Mouse (Mus musculus) adrenal gland, adult 18-20 months (tissue): ENCODE data around the gene Actr1a. TPM values are rescaled to one million over a fixed set of nuclear protein-coding genes. Genes with fewer than 3 reads are reported as not detected.

ENCODE experiments used
- DNase-seq, 2 experiments: peaks; one replicate each; pipeline ENCODE4 v3.0.0; 2021 to 2022; ENCODE audit warnings: low spot score in 2 of 2
- long read RNA-seq, 2 experiments: library from polyadenylated mRNA; stranded (forward); transcript quantifications; one replicate each; pipeline ENCODE4 v2.0.0; 2021
- total RNA-seq, 2 experiments: library from RNA; stranded (reverse); gene quantifications; 1 replicate in 1 of 2; 2 replicates in 1 of 2; pipeline ENCODE4 v1.2.3; 2021

Actr1a gene
- 100 to 1,000 TPM; 121 to 122 TPM for total RNA-seq
- long read RNA-seq, experiment 1, transcript Actr1a-201 (11 exons, 2,757 nt), result major isoform, 110 of 136 reads
- long read RNA-seq, experiment 1, partial matches to known transcripts, result 18 of 136 reads
- long read RNA-seq, experiment 1, other reads (novel, unspliced or antisense), result 8 of 136 reads
- long read RNA-seq, experiment 2, transcript Actr1a-201 (11 exons, 2,757 nt), result major isoform, 51 of 94 reads
- long read RNA-seq, experiment 2, partial matches to known transcripts, result 39 of 94 reads
- long read RNA-seq, experiment 2, other reads (novel, unspliced or antisense), result 3 of 94 reads

DNA sequence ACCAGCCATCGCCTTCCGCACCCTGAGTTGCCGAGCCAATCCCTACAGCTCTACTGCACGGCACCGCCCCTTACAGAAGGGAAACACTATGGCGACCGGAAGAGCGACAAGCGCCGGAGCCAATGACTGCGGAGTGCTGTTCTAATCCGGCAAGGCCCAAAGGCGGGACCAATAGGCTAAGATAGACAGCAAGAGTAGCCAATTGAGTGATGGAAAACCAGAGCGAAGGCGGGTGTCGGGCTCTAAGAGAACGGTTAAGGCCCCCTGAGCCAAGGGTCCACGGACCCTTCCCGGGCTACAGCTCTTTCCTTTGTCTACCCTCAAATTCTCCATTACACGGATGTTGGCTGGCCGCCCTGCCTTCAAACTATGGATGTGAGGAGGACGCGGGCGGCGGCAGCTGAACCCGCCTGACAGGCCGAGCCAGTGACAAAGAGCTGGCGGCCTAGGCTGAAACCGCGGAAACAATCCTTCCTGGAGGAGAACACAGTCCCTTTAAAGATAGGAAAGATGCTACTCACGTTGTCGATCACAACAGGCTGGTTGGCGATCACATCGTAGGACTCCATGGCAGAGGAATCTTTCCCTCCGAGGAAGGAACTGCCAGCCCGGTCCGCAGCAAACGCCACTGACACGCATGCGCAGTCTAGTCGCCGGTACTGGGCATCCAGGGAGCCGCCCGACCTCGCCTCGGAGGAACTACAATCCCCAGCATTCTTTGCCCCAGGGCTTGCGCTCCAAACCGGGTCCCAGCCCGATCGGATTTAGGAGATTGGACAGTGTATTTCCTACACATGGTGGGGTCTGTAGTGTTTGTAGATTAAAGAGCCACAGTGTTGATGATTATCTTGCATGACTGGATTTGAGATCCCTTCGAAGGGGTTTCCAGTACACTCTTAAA, at the start of gene Actr1a:
Gene Actr1a, minus strand, starts transcription at position 640 of the 901 bp plus-strand sequence.
- DNase-seq, result peak; percentile 91 to 93

GRCm38 (mm10) chr19:46444209-46444608, 48.7 kb upstream of the Actr1a start:
- peak; percentile 64 to 67 for DNase-seq

DNA sequence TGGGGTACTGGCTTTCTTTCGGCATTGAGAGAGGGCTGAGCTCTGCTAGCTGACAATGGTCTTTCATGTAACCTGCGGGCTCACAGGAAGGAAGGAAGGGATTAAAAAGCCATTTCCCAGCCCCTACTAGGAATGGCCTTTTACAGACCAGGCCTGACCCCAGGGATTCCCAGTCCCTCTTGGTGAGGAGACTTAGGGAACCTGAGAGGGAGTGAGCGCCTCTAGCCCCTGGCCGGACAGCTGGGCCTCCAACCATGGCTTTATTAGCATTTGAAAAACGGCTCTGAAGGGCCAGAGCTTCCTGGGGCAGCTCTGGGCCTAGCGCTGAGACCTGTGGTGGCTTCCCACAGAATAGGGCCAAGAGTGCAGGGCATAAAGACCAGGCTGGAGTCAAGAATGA, 48.0 kb upstream of the Actr1a start:
- DNase-seq, result no peak

- no peak for DNase-seq
Observed at GRCm38 (mm10) chr19:46435492-46435891, 39.9 kb upstream of the Actr1a start.

- no peak for DNase-seq
Observed at GRCm38 (mm10) chr19:46434591-46434990, 39.0 kb upstream of the Actr1a start.

DNA sequence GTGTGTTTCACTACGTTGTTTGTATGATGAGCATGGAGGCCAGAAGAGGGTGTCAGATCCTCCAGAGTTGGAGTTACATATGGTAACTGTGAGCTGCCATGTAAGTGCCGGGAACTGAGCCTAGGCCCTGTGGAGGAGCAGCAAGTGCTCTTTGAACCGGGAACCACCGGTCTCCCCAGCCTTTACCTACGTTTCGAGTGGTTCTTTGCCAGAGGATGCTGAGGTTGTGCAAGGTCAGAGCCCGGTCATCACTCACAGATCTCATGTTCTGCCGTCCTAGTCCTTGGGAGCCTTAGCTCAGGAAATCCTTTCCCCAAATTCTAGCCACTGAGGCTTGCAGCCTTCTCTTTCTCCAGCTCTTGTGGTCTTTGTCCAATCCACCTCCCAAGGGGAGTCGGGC, 38.6 kb upstream of the Actr1a start:
- DNase-seq, result no peak

GRCm38 (mm10) chr19:46433712-46434111, 38.2 kb upstream of the Actr1a start:
- DNase-seq, result no peak

- DNase-seq, result no peak
Observed at GRCm38 (mm10) chr19:46429250-46429649, 33.7 kb upstream of the Actr1a start.

DNA sequence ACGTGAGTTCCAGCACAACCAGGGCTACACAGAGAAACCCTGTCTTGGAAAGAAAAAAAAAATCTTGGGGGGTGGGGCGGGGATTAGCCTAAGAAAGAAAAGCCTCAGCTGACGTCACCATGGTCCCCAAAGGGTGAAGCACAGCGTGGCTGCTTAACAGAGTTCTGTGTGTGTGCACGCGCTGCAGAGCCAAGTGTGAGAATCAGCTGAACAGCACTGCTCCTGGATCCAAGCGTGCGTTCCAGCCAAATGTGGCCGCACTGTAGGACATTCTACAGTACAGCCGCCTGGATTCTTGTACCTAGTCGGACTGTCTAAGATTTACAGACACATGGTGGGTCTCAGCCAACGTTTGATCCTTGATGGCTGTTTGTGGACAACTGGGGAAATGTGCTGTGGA, 30.9 kb upstream of the Actr1a start:
- no peak for DNase-seq

DNA sequence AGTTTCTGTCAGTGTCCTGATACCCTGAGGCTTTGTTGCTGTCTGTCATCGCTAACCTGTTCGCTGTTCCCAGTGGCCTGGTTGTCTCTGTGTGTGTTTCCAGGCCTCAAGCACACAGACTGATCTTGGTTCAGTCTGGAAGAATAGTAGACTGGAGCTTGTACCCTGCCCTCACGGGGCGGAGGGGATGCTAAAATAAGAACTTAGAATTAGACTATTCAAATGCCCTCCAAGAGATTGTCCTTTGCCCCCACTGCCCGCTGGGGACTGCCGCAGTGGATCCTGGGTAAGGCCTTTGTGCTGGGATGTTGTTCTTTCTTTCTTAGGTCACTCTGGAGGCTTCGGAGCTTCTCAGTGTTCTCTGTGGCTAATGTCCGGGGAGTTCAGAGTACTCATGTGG, 29.7 kb upstream of the Actr1a start:
- no peak for DNase-seq

DNA sequence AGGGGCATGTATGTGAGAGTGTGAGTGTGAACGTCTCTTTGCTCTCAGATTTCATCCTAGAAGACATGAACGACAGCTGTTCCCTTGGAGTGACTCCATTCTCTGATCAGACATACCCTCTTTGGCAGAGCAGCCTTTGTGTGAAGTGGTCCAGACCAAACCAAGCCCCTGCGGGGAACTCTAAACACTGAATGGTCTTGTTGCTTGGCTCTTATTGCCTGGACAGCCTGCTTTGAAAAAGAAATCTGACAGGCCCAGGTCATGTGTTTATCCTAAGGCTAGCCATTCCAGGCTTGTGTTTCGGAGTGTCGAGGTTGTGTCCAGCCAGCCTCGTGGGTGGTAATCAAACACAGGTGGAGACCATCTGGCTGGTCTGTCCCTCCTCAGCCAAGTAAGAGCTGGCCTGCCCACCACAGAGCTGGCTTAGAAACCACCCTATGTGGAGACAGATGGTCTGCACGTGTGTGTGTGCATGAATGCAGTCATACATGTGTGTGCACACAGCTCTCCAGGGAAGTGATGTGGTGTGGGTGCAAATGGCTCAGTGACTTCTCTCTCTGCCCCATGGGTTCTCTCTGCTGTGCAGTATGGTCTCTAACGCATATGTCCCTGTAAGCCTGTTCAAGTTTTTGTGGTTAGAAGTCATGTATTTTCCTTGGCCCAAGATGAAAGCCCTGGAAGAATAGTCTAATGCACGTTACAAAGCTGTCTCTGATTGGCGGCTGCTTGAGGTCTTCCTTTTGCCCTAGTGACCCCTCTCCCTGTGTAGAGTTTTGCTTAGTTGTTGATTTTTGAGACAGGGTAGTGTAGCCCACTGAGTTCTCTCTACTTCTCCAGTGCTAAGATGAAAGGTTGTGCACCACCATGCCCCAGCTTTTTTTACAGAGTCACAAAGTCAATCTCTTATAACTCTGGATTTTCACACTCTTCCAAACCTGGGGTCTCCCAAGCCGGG, 27.1 kb upstream of the Actr1a start:
- DNase-seq, result no peak

GRCm38 (mm10) chr19:46420410-46420809, 24.9 kb upstream of the Actr1a start:
- no peak for DNase-seq

DNA sequence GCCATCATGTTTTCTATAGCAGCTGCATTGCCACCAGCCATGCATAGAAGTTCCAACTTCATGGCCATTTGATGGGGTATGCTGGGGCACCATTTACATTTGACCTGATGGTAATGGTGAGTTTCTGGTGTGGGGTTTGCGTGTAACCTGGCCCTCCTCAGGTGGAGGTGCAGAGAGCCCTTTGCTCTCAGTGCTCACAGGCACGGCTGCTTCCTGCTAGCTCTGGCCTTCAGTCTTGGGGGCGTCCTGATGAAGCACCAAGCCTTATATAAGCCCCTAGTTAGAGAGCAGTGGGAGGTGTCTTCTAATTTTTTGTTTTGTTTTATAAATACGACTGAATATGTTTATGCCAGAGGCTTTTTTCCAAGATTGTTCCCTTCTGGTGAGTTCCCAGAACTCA, 22.5 kb upstream of the Actr1a start:
- no peak for DNase-seq

DNA sequence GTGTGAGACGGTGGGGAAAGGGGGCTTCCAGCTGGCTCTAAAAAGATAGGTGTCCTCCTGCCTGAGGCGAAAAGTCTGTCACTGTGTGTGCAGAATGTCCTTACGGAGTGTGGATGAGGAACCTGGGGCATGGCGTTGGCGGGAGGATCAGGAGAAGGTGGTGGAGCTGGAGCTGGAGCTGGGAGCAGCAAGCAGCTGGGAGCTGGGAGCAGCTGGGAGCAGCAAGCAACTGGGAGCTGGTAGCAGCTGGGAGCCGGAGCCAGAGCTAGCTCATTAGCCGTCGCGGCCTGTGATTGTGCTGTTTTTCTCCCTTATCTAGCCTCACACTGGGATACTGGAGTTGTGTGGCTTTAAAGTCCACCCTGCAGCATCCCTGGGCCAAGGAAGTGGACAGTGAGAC, 20.7 kb upstream of the Actr1a start:
- DNase-seq, result no peak

- DNase-seq, result no peak
Observed at GRCm38 (mm10) chr19:46414486-46414885, 18.9 kb upstream of the Actr1a start.

- no peak for DNase-seq
Observed at GRCm38 (mm10) chr19:46413969-46414368, 18.4 kb upstream of the Actr1a start.

DNA sequence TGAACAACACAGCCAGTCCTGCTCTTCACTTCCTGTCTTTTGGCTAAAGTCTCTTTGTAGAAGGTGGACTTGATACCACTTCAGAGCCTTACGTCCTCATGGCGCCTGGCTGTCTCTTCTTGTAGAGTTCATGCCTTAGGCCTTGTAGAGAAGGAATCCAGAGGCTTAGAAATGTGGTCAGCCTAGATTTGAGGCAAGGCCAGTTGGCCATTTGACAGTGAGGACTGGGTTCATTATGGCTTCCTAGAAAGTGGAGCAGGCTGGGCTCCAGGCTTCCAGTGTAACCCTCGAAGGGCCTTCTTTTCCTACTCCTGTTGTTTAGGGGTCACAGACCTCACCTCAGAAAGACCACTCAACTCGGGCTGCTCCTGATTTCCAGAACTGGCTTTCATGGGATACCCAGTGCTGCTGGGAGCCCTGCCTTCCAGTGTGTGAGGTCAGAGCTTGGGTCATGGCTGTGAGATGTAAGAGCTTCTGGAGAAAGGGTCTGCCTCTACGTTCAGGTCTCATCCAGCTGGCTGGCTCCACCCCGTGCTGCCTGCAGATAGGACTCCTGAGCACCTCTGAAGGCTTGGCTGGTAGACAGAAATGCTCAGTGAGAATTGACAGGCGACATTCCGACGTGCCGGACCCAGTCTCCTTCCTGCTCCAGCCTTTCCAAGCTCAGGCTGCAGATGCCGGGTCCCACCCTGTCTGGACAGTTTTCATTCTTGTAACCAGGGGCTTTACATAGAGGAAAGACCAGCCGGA, 16.7 kb upstream of the Actr1a start:
- DNase-seq, result no peak

GRCm38 (mm10) chr19:46409506-46409905, 14.0 kb upstream of the Actr1a start:
- DNase-seq, result no peak

- DNase-seq, result no peak
Observed at GRCm38 (mm10) chr19:46406592-46407386, 11.2 kb upstream of the Actr1a start.

GRCm38 (mm10) chr19:46404030-46404429, 8.5 kb upstream of the Actr1a start:
- no peak for DNase-seq
